Mouse (Mus musculus): Measurements from ENCODE around the gene Nploc4.

The Nploc4 gene

GRCm38 (mm10) chr11:120341661-120342060, 95.8 kb downstream of the Nploc4 start:
- no peak for DNase-seq (ENCODE audit: low spot score)

- DNase-seq (ENCODE audit: low spot score) = no peak
These were observed 97.5 kb downstream of the Nploc4 start for GRCm38 (mm10) chr11:120339978-120340513.

GRCm38 (mm10) chr11:120338786-120339185, 98.7 kb downstream of the Nploc4 start:
- no peak for DNase-seq (ENCODE audit: low spot score)

- no peak for DNase-seq (ENCODE audit: low spot score)
These were observed 100.1 kb downstream of the Nploc4 start for GRCm38 (mm10) chr11:120337447-120337846.

- DNase-seq (ENCODE audit: low spot score) = no peak
These were observed 102.0 kb downstream of the Nploc4 start for GRCm38 (mm10) chr11:120335431-120336021.
